Mouse (Mus musculus): Measurements from ENCODE around the gene Calcb. TPM values are rescaled to one million over a fixed set of nuclear protein-coding genes. Genes with fewer than 3 reads are reported as not detected.
A peak's percentile ranks its signal among the peaks of the same experiment; 100 is the strongest.

Gene Calcb
- total RNA-seq (2015): not detected in 2 replicates
- not detected in 2 replicates for total RNA-seq (2017)

- no peak for ATAC-seq (ENCODE audit: poor library complexity, severe bottlenecking)
These were observed at the start of gene Calcb for GRCm38 (mm10) chr7:114718300-114718699. Gene Calcb, plus strand, starts transcription at chr7:114718643.

- ATAC-seq (ENCODE audit: poor library complexity, severe bottlenecking): peak; percentile 55; the same call in 1 of the 2 replicates
These were observed 47.0 kb upstream of the Calcb start for GRCm38 (mm10) chr7:114671405-114671804.

- 0 out of 2 replicates have a peak, but pooled peaks have one; percentile 42 for ATAC-seq (ENCODE audit: poor library complexity, severe bottlenecking)
These were observed 45.7 kb upstream of the Calcb start for GRCm38 (mm10) chr7:114672697-114673096.

GRCm38 (mm10) chr7:114692339-114692738 is 26.1 kb upstream of the Calcb start:
- ATAC-seq (ENCODE audit: poor library complexity, severe bottlenecking): 0 out of 2 replicates have a peak, but pooled peaks have one; percentile 38

- no peak for ATAC-seq (ENCODE audit: poor library complexity, severe bottlenecking)
These were observed 17.6 kb upstream of the Calcb start for GRCm38 (mm10) chr7:114700871-114701270.

GRCm38 (mm10) chr7:114706716-114707115 is 11.7 kb upstream of the Calcb start:
- ATAC-seq (ENCODE audit: poor library complexity, severe bottlenecking): no peak

GRCm38 (mm10) chr7:114707398-114707797 is 11.0 kb upstream of the Calcb start:
- no peak for ATAC-seq (ENCODE audit: poor library complexity, severe bottlenecking)

GRCm38 (mm10) chr7:114710419-114710818 is 8.0 kb upstream of the Calcb start:
- ATAC-seq (ENCODE audit: poor library complexity, severe bottlenecking): no peak

- peak; percentile 51 for ATAC-seq (ENCODE audit: poor library complexity, severe bottlenecking)
These were observed 5.9 kb upstream of the Calcb start for GRCm38 (mm10) chr7:114712523-114712922.

- ATAC-seq (ENCODE audit: poor library complexity, severe bottlenecking): peak; percentile 66
These were observed 1.1 kb downstream of the Calcb start for GRCm38 (mm10) chr7:114719381-114720131.

- peak; percentile 68; the same call in 1 of the 2 replicates for ATAC-seq (ENCODE audit: poor library complexity, severe bottlenecking)
These were observed 11.3 kb downstream of the Calcb start for GRCm38 (mm10) chr7:114729696-114730095.

- ATAC-seq (ENCODE audit: poor library complexity, severe bottlenecking): no peak
These were observed 12.7 kb downstream of the Calcb start for GRCm38 (mm10) chr7:114731175-114731574.

- ATAC-seq (ENCODE audit: poor library complexity, severe bottlenecking): 0 out of 2 replicates have a peak, but pooled peaks have one; percentile 39
These were observed 13.3 kb downstream of the Calcb start for GRCm38 (mm10) chr7:114731700-114732099.

GRCm38 (mm10) chr7:114736256-114736655 is 17.8 kb downstream of the Calcb start:
- ATAC-seq (ENCODE audit: poor library complexity, severe bottlenecking): no peak

GRCm38 (mm10) chr7:114738166-114738565 is 19.7 kb downstream of the Calcb start:
- ATAC-seq (ENCODE audit: poor library complexity, severe bottlenecking): no peak

- ATAC-seq (ENCODE audit: poor library complexity, severe bottlenecking): no peak
These were observed 22.1 kb downstream of the Calcb start for GRCm38 (mm10) chr7:114740360-114741165.

GRCm38 (mm10) chr7:114743022-114743780 is 24.8 kb downstream of the Calcb start, which contains the start of gene Insc:
Gene Insc, plus strand, starts transcription at chr7:114743694.
- ATAC-seq (ENCODE audit: poor library complexity, severe bottlenecking): no peak

GRCm38 (mm10) chr7:114744639-114745245 is 26.3 kb downstream of the Calcb start:
- no peak for ATAC-seq (ENCODE audit: poor library complexity, severe bottlenecking)

- no peak for ATAC-seq (ENCODE audit: poor library complexity, severe bottlenecking)
These were observed 27.2 kb downstream of the Calcb start for GRCm38 (mm10) chr7:114745481-114746271.

GRCm38 (mm10) chr7:114747596-114747995 is 29.2 kb downstream of the Calcb start:
- ATAC-seq (ENCODE audit: poor library complexity, severe bottlenecking): no peak

Data from megakaryocyte, adult 5-6 weeks (primary cell).